Mouse (Mus musculus): ENCODE measurements at regions not wholly inside any gene's neighbourhood (a gene's known extent, or its start where the extent isn't known, plus 50 kb on each side); places are given as distances from the start of the nearest gene placed in this dataset.

DNA sequence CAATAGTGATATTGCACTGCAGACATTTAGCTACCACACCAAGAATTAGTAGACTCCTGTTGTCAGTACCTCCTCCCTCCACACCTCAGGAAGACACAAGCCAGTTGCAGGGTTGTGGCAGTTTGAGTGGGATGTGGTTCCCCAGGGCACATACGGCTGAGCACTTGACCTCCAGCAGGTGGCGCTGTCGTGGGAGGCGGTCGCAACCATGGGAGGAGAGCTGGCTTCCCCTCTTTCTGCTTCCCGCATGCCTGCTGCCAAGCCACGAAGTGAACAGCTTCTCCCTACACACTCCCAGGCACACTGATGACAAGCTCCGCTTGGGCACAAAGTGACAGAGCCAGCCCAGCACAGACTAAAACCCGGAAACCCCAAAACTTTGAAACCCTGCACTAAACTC is 73.2 kb upstream of the Kctd3 start:
- 20% methylated on average over 9 of the region's 9 CpGs for WGBS
- peak overlapping the region; percentile 30; the same call in 1 of the 2 replicates for H3K4me2 ChIP-seq (replicated peaks)
- no peak overlapping the region for H3K27ac ChIP-seq
- no peaks in the 10 kb centered on the region for H3K36me3 ChIP-seq
- no peak overlapping the region for H3K9ac ChIP-seq
- H3K27me3 ChIP-seq, result no peaks in the 10 kb centered on the region
- H3K4me3 ChIP-seq, result no peak overlapping the region
- no peaks in the 10 kb centered on the region; the same call in 1 of the 2 replicates for H3K4me1 ChIP-seq
- peaks cover 3% of the 10 kb centered on the region; the same call in 1 of the 2 replicates for H3K9me3 ChIP-seq (replicated peaks)
- peak; percentile 54; the same call in 1 of the 2 replicates for ATAC-seq (ENCODE audit: low FRiP score)

DNA sequence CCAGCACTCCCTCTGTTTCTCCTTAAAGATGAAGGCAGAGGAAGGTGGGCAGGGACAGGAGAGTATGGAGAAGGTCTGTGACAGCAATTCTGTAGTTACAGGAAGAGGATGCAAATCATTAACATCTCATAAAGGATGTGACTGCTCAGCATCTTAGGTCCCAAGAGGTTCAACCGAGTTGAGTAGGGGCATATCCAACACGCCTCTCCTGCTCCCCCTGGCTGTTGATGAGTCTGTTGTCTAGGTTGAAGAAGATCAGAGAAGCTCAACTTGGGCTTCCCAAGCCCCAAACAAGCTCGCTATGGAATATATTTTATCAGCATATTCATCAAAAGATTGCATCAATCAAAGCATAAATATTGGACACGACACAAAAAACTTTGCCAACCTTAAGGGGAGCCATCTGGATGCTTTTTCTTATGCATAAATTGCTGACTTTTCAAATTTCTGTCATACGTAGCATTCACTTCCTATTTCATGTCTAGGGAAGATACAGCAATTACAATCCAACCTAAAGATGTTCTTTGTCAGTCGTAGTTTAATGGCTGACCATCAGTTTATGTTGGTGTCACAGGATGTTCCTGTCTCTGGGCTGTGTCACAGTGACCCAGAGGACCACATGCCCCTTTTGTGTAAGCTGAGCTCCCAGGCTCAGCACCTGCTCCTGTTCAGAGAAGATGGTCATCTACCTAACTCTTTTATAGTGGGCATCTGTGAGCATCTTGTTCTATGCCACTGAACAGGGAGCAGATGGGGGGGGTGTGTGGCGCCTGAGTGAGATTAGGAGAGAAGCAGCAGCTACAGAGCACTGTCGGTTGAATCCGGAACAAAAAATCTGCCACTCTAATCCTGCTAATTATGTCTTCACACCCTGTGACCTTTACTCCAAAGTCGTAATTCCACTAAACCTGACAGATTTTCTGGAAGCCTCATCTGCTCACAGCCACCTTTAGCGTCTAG is 72.1 kb upstream of the Kctd3 start:
- no peaks in the 10 kb centered on the region; the same call in 1 of the 2 replicates for H3K9me3 ChIP-seq (replicated peaks)
- WGBS, result 86% methylated on average over 11 of the region's 11 CpGs

GRCm38 (mm10) chr1:189077861-189078260 is 70.2 kb upstream of the Kctd3 start:
- H3K27me3 ChIP-seq, result no peaks in the 10 kb centered on the region
- H3K4me1 ChIP-seq, result no peaks in the 10 kb centered on the region; the same call in 1 of the 2 replicates
- no peak overlapping the region for H3K4me2 ChIP-seq (replicated peaks)
- H3K36me3 ChIP-seq, result no peaks in the 10 kb centered on the region
- no peaks in the 10 kb centered on the region for H3K9me3 ChIP-seq (replicated peaks)
- no peak overlapping the region for H3K27ac ChIP-seq
- no peak for ATAC-seq (ENCODE audit: low FRiP score)
- no peak overlapping the region for H3K4me3 ChIP-seq
- no peak overlapping the region for H3K9ac ChIP-seq
- 82% methylated on average over 5 of the region's 5 CpGs for WGBS

More for the DNA sequence above, 72.1 kb upstream of the Kctd3 start:
- no peak for ATAC-seq (ENCODE audit: low FRiP score)
- Histone ChIP-seq H3K36me3 (no peaks in the 10 kb centered on the region), H3K4me1 (no peaks in the 10 kb centered on the region; the same call in 1 of the 2 replicates), H3K27ac (no peak overlapping the region), H3K27me3 (no peaks in the 10 kb centered on the region), H3K4me2 (replicated peaks) (no peak overlapping the region), H3K4me3 (no peak overlapping the region), H3K9ac (no peak overlapping the region)

GRCm38 (mm10) chr1:189076276-189076675 is 68.6 kb upstream of the Kctd3 start:
- Histone ChIP-seq H3K27ac (no peak overlapping the region), H3K4me3 (no peak overlapping the region), H3K9ac (no peak overlapping the region), H3K9me3 (replicated peaks) (no peaks in the 10 kb centered on the region), H3K4me1 (no peaks in the 10 kb centered on the region; the same call in 1 of the 2 replicates), H3K36me3 (no peaks in the 10 kb centered on the region), H3K27me3 (no peaks in the 10 kb centered on the region), H3K4me2 (replicated peaks) (no peak overlapping the region)
- WGBS, result 78% methylated on average over 4 of the region's 4 CpGs
- ATAC-seq (ENCODE audit: low FRiP score), result no peak

GRCm38 (mm10) chr1:189075671-189076070 is 68.0 kb upstream of the Kctd3 start:
- H3K4me2 ChIP-seq (replicated peaks), result no peak overlapping the region
- ATAC-seq (ENCODE audit: low FRiP score), result no peak
- H3K9ac ChIP-seq, result no peak overlapping the region
- H3K4me1 ChIP-seq, result no peaks in the 10 kb centered on the region
- H3K27me3 ChIP-seq, result no peaks in the 10 kb centered on the region
- H3K9me3 ChIP-seq (replicated peaks), result no peaks in the 10 kb centered on the region
- no peak overlapping the region for H3K4me3 ChIP-seq
- H3K27ac ChIP-seq, result no peak overlapping the region
- H3K36me3 ChIP-seq, result no peaks in the 10 kb centered on the region
- WGBS, result 77% methylated on average over 13 of the region's 13 CpGs

DNA sequence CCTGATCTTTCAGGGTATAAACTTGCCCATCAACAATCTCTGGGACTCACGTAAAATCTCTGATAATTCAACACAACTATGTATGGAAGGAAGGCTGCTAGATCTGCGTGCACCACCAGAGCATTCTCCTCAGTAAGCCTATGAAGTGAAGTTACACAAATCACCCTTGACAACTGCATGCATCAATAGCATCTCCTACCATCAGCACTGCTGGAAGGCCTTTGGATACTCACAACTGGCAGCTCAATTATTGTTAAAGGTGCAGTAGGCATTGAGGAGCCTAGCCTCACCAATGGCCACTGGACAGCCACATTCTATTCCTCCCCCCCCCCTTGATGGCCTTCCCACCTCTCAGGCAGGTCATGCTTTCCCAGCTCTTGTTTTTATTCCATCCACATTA is 64.9 kb upstream of the Kctd3 start:
- Histone ChIP-seq H3K4me3 (no peak overlapping the region), H3K4me2 (replicated peaks) (no peak overlapping the region), H3K4me1 (no peaks in the 10 kb centered on the region), H3K9me3 (replicated peaks) (no peaks in the 10 kb centered on the region), H3K9ac (no peak overlapping the region), H3K36me3 (no peaks in the 10 kb centered on the region), H3K27ac (no peak overlapping the region), H3K27me3 (no peaks in the 10 kb centered on the region)
- no peak for ATAC-seq (ENCODE audit: low FRiP score)
- 80% methylated on average over 2 of the region's 2 CpGs for WGBS

GRCm38 (mm10) chr1:189068204-189068603 is 60.6 kb upstream of the Kctd3 start:
- H3K4me1 ChIP-seq, result no peaks in the 10 kb centered on the region
- no peak overlapping the region for H3K9ac ChIP-seq
- no peak overlapping the region for H3K4me3 ChIP-seq
- H3K9me3 ChIP-seq (replicated peaks), result no peaks in the 10 kb centered on the region
- H3K27ac ChIP-seq, result no peak overlapping the region
- 68% methylated on average over 3 of the region's 3 CpGs for WGBS
- H3K4me2 ChIP-seq (replicated peaks), result no peak overlapping the region
- no peak for ATAC-seq (ENCODE audit: low FRiP score)
- no peaks in the 10 kb centered on the region for H3K36me3 ChIP-seq
- no peaks in the 10 kb centered on the region for H3K27me3 ChIP-seq

GRCm38 (mm10) chr1:189067204-189067960 is 59.7 kb upstream of the Kctd3 start:
- ATAC-seq (ENCODE audit: low FRiP score), result no peak
- WGBS, result 72% methylated on average over 16 of the region's 16 CpGs

GRCm38 (mm10) chr1:189066446-189067151 is 59.0 kb upstream of the Kctd3 start:
- 0 out of 2 replicates have a peak overlapping the region, but pooled peaks have one; percentile 17 for H3K27ac ChIP-seq
- no peak for ATAC-seq (ENCODE audit: low FRiP score)
- no peak overlapping the region for H3K4me2 ChIP-seq (replicated peaks)
- H3K27me3 ChIP-seq, result no peaks in the 10 kb centered on the region
- 29% methylated on average over 6 of the region's 7 CpGs for WGBS
- H3K4me3 ChIP-seq, result no peak overlapping the region
- no peaks in the 10 kb centered on the region for H3K4me1 ChIP-seq
- no peaks in the 10 kb centered on the region for H3K9me3 ChIP-seq (replicated peaks)
- no peak overlapping the region for H3K9ac ChIP-seq
- H3K36me3 ChIP-seq, result no peaks in the 10 kb centered on the region

More at GRCm38 (mm10) chr1:189067204-189067960, 59.7 kb upstream of the Kctd3 start:
- H3K9me3 ChIP-seq (replicated peaks), result no peaks in the 10 kb centered on the region
- H3K4me1 ChIP-seq, result no peaks in the 10 kb centered on the region
- H3K36me3 ChIP-seq, result no peaks in the 10 kb centered on the region
- no peak overlapping the region for H3K4me2 ChIP-seq (replicated peaks)
- H3K9ac ChIP-seq, result no peak overlapping the region
- H3K4me3 ChIP-seq, result no peak overlapping the region
- peak overlapping the region; percentile 48 for H3K27ac ChIP-seq
- H3K27me3 ChIP-seq, result no peaks in the 10 kb centered on the region

GRCm38 (mm10) chr1:189065152-189065910 is 57.7 kb upstream of the Kctd3 start:
- no peak overlapping the region for H3K9ac ChIP-seq
- H3K4me3 ChIP-seq, result no peak overlapping the region

DNA sequence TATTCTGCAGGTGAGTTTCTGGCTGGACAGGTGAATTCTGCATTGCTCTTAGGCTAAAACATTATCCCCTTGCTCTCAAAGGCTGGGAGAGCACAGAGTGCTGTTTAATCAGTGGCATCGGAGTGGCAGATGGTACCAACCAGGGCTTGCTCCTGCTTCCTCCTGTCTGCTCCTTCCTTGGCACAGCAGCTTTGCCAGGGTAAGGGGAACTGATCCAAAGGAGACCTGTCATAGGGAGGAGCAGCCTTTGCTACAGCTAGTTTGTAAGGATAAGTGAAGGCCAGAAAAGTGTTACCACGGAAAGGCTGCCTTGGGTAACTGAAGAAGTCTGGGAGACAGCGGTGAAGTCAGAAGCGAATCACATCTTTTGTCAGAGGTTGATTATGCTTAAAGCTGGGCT is 57.0 kb upstream of the Kctd3 start:
- H3K27ac ChIP-seq, result no peak overlapping the region
- no peaks in the 10 kb centered on the region for H3K36me3 ChIP-seq
- no peaks in the 10 kb centered on the region for H3K4me1 ChIP-seq
- WGBS, result 90% methylated on average over 4 of the region's 4 CpGs
- H3K4me3 ChIP-seq, result no peak overlapping the region
- no peak for ATAC-seq (ENCODE audit: low FRiP score)
- H3K27me3 ChIP-seq, result no peaks in the 10 kb centered on the region
- H3K9ac ChIP-seq, result no peak overlapping the region
- H3K4me2 ChIP-seq (replicated peaks), result no peak overlapping the region
- H3K9me3 ChIP-seq (replicated peaks), result no peaks in the 10 kb centered on the region

More at GRCm38 (mm10) chr1:189065152-189065910, 57.7 kb upstream of the Kctd3 start:
- Histone ChIP-seq H3K4me1 (no peaks in the 10 kb centered on the region), H3K9me3 (replicated peaks) (no peaks in the 10 kb centered on the region), H3K27me3 (no peaks in the 10 kb centered on the region), H3K27ac (no peak overlapping the region), H3K36me3 (no peaks in the 10 kb centered on the region), H3K4me2 (replicated peaks) (no peak overlapping the region)
- no peak for ATAC-seq (ENCODE audit: low FRiP score)
- WGBS, result 86% methylated on average over 5 of the region's 5 CpGs
